Mouse (Mus musculus) right cerebral cortex, postnatal 36 days (tissue): ENCODE measurements around the gene Pla2g4e.

Experiments used
- DNase-seq, 2 experiments: peaks; one replicate each; pipeline ENCODE4 v3.0.0; 2022; ENCODE audit warnings: low spot score in 2 of 2, mixed read lengths in 1 of 2

Pla2g4e gene

GRCm38 (mm10) chr2:120237784-120238183 lies 7.4 kb downstream of the Pla2g4e start:
- DNase-seq: no peak

- no peak for DNase-seq
These were observed 9.0 kb downstream of the Pla2g4e start for GRCm38 (mm10) chr2:120235947-120236640.

DNA sequence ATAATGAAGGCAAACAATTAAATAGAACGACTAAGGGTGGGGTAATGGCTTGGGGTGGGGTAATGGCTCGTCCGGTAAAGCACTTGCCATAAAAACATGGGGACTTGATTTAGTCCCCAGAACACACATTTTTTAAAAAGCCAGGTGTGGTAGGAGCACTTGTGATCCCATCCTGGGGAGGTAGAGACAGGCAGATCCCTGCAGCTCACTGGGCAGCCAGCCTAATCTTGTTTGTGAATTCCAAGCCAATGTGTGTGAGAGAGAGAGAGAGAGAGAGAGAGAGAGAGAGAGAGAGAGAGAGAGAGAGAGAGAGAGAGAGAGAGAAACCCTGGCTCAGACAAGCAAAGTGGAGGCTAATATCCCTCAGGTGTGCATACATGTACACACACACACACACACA lies 9.8 kb downstream of the Pla2g4e start:
- DNase-seq: no peak

- no peak for DNase-seq
These were observed 13.5 kb downstream of the Pla2g4e start for GRCm38 (mm10) chr2:120231642-120232041.

GRCm38 (mm10) chr2:120214600-120214999 lies 30.5 kb downstream of the Pla2g4e start:
- no peak for DNase-seq

DNA sequence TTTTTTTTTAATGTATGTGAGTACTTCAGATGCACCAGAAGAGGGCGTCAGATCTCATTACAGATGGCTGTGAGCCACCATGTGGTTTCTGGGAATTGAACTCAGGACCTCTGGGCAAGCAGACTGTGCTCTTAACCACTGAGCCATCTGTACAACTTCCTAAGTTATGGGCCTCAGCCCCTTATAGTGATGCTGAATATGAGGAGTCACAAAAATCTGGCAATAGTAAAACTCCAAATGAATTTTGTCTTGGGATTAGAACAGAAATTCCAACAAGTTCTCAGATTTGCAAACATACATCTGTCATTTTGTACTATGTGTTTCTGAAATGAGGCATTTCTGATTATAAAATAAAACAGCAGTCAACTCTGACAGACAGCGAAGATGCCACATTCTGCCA lies 33.7 kb downstream of the Pla2g4e start:
- DNase-seq: no peak

GRCm38 (mm10) chr2:120207926-120208325 lies 37.2 kb downstream of the Pla2g4e start:
- no peak for DNase-seq

DNA sequence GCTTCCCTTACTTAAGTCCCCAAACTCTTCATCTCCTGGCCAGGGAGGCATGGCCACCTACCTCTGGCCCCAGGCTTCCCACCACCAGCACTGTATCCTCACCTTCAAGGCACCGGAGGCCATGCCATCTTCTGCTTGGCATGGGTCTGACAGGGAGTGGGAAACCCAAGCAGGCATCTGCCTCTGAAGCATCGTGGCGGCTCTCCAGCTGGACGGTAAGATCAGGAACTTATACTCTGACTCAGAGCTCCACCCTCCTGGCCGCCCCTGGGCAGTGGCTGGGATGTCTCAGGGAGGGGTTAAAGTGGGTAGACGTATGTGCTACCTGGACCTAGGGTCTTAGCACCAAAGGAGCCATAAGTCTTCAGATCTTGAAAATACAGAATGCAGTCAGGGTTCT lies 38.1 kb downstream of the Pla2g4e start:
- DNase-seq: no peak

DNA sequence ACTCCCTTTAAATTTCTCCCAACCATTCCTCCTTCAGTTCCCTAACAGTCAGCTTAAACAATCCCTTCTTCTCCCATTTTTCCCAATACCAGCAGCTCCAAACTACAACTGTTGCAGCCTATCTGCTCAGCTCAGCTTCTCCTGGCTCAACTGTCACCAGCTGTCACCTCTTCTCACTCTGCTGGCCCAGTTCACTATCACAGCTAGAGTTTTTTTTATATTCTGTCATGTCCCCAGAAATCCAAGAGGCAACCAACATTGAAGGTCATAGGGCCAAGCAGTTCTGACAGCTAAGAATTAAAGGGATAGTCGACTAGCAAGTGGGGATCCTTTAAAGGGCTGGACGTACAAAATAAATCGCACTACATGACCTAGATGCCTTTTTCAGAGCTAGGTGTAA lies 41.4 kb downstream of the Pla2g4e start:
- no peak for DNase-seq

- peak in 1 of 2 experiments; percentile 18 for DNase-seq
These were observed 45.1 kb downstream of the Pla2g4e start for GRCm38 (mm10) chr2:120200077-120200476.

- DNase-seq: no peak
These were observed 57.0 kb downstream of the Pla2g4e start for GRCm38 (mm10) chr2:120188174-120188573.

- no peak for DNase-seq
These were observed 57.6 kb downstream of the Pla2g4e start for GRCm38 (mm10) chr2:120187583-120187982.

GRCm38 (mm10) chr2:120185527-120186276 lies 59.4 kb downstream of the Pla2g4e start:
- DNase-seq: no peak

- DNase-seq: no peak
These were observed 66.2 kb downstream of the Pla2g4e start for GRCm38 (mm10) chr2:120178936-120179335.

DNA sequence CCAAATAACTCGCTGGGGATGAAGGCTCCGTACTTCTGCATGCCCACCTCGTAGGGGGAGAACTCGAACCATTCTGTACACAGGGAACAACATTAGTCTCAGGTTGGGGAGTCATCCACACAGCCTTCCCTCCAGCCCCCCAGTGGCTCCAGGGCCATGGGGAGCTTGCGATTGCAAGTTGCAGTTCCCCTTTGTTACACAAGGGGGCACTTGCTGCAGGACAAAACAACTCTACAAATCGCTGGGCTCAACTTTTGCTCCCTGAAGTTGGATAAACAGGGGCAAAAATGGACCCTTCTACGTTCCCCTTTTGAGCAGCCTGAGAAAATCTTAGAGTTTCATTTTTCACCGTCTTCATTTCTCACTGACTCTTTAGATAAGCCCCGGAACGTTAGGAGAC lies 71.4 kb downstream of the Pla2g4e start:
- DNase-seq: peak in 1 of 2 experiments; percentile 20

DNA sequence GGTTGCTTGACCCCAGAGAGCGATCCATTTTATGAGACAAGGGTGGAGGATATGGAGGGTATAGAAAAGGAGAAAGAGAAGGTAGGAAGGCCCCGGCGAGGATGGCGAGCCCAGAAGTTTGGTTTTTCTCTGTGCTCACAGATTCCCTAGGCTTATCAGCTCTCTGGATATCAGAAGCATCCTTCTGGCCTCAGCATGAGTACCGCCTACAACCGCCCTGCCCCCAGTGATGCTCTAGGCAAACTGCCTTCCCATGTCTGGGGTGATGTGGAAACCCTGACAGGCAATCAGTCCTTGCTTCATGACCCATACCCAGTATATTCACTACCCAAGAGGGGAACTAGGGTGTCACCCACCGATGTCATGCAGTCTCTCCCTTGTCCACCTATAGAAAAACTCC lies 73.8 kb downstream of the Pla2g4e start:
- no peak for DNase-seq

GRCm38 (mm10) chr2:120170726-120171125 lies 74.4 kb downstream of the Pla2g4e start:
- DNase-seq: no peak

DNA sequence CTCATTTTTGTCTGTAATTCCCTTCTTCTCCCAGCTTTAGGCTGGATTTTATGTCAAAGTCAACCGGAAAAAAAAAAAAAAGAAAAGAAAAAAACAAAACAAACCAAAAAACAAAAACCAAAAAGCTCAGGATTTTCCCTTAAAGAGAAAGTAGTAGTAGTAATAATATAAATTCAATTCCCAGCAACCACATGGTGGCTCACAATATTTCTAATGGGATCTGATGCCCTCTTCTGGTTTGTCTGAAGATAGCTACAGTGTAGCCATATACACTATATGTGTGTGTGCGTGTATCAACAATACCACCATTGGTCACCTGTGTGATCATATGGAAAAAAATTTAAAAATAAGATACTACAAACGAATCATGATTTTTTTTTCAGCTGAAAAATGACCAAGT lies 75.8 kb downstream of the Pla2g4e start:
- no peak for DNase-seq

DNA sequence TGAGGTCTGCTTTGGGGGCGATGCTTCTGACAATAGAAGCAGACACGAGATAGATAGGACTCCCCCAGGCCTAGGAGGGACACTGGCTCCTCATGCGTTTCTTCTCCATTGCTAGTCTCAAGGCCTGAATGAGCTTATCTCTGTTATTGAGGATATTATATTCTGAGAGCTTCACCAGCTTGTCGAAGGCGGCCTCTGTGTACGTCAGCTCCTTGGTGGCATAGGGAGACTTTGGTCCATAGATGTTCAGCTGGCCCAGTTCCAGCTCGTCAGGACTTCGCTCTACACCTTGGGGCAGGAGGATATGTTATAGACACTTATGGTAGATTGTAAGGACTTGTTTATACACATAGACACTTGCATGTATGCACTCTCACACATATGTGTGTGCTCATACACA lies 77.4 kb downstream of the Pla2g4e start:
- DNase-seq: no peak

- no peak for DNase-seq
These were observed 79.7 kb downstream of the Pla2g4e start for GRCm38 (mm10) chr2:120165474-120165873.

DNA sequence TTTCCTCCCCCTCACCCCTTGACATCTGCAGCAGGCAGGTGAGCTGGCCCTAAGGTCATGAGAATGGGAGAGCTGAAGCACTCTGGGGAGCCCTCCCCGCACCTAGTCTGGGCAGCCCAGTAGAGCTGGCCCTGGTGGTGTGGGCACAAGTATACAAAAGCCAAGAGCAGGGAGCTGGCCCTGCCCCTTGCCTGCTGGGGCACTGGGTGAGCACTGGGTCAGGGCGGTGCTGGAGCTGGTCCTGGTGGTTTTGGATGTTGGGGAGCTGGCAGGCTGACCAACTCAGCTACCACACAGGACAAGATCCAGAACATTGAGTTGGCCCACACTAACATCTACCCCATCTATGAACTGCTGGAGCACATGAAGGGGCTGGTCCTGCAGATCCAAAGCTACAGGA lies 85.7 kb downstream of the Pla2g4e start:
- no peak for DNase-seq

- no peak for DNase-seq
These were observed 86.3 kb downstream of the Pla2g4e start for GRCm38 (mm10) chr2:120158846-120159245.

DNA sequence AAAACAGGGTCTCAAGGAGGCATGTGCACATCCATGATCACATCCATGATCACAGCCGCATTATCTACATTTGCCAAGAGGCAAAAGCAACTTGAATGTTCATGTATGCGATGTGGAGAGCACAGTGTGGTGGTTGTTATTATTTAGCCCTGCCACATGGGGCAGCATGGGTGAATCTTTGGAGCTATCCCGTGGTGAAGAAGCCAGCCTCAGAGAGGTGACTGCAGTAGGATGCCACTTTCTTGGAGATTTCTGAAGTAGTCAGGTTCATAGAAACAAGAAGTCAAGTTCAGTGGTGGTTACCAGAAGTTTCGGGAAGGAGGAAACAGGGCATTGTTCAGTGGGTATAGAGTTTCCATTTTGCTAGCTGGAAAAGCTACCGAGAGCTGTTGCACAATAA lies 87.1 kb downstream of the Pla2g4e start:
- no peak for DNase-seq
